Mouse (Mus musculus) cerebellum, adult 2 months (tissue): ENCODE results near the gene Steap3.

Experiments
- CTCF ChIP-seq: fragments of 200-500 bp; IDR thresholded peaks from 2 replicates; pipeline ENCODE4 v1.5.1; 2011; ENCODE audit warnings: low read depth, mild to moderate bottlenecking, control low read depth, low read length, moderate library complexity, borderline replicate concordance; ENCODE audit not compliant: insufficient read depth
- POLR2A ChIP-seq: fragments of 200-500 bp; IDR thresholded peaks from 2 replicates; pipeline ENCODE4 v1.6.1; 2011; ENCODE audit warnings: low read length, control low read depth, borderline replicate concordance; ENCODE audit not compliant: insufficient read depth

- TF ChIP-seq POLR2A (no peak), CTCF (no peak)
These were observed 109.9 kb downstream of the Steap3 start for GRCm38 (mm10) chr1:120162616-120163015.
